Mouse (Mus musculus): Measurements from ENCODE around the gene Igfals.

GRCm38 (mm10) chr17:24923246-24923645 lies 57.4 kb downstream of the Igfals start:
- TF ChIP-seq POLR2A (IDR thresholded peaks at IDR 0.05; ENCODE audit: insufficient read depth, low read length) (no peak), CTCF (IDR thresholded peaks at IDR 0.05; ENCODE audit: low read depth, low read length) (no peak), EP300 (IDR thresholded peaks at IDR 0.05; ENCODE audit: insufficient read depth, low read depth, low read length) (no peak)
